Mouse (Mus musculus) midbrain, embryonic 10.5 days (tissue): Measurements from ENCODE around the gene Robo1. TPM values are rescaled to one million over a fixed set of nuclear protein-coding genes. Genes with fewer than 3 reads are reported as not detected.

Experiments used
- DNase-seq: peaks from one replicate; pipeline ENCODE4 v3.0.0-alpha.2; 2017; ENCODE audit warnings: low spot score
- H3K27ac ChIP-seq: fragments of 300-500 bp; sonication (generic); replicated peaks from 2 replicates; pipeline ENCODE4 v1.5.1; 2016; ENCODE audit warnings: mild to moderate bottlenecking
- H3K27me3 ChIP-seq: fragments of 300-500 bp; sonication (generic); 2 replicates; pipeline ENCODE4 v1.6.1; 2016; ENCODE audit warnings: low read depth, mild to moderate bottlenecking; ENCODE audit not compliant: poor library complexity, severe bottlenecking
- H3K36me3 ChIP-seq: fragments of 300-500 bp; sonication (generic); 2 replicates; pipeline ENCODE4 v1.6.1; 2016; ENCODE audit warnings: mild to moderate bottlenecking, moderate library complexity
- H3K4me1 ChIP-seq: fragments of 300-500 bp; sonication (generic); 2 replicates; pipeline ENCODE4 v1.6.1; 2016
- H3K4me3 ChIP-seq: fragments of 300-500 bp; sonication (generic); 2 replicates; pipeline ENCODE4 v1.5.1; 2016; ENCODE audit warnings: mild to moderate bottlenecking, moderate library complexity
- H3K9me3 ChIP-seq: fragments of 300-500 bp; sonication (generic); replicated peaks from 2 replicates; pipeline ENCODE4 v1.6.1; 2016; ENCODE audit warnings: mild to moderate bottlenecking
- WGBS: fragments of 180-500 bp; shearing (Covaris S2); methylation state at CpG from one replicate; pipeline ENCODE4 v1.1.7; 2016; 5-methylcytosine and 5-hydroxymethylcytosine counted together
- polyA plus RNA-seq: library from polyadenylated mRNA; unstranded; fragments of >200 nt; fragmentation: Nextera tagmentation; extraction: Ambion mirVana; gene quantifications from 2 replicates; pipeline ENCODE4 v1.2.1, GENCODE M21; 2016

The Robo1 gene
- polyA plus RNA-seq, 1 experiment from 2014 or later, result 28.1 TPM

GRCm38 (mm10) chr16:72924423-72925224, 616.5 kb downstream of the Robo1 start:
- Histone ChIP-seq H3K27ac (peak overlapping the region; percentile 59), H3K9me3 (no peaks in the 10 kb centered on the region), H3K36me3 (no peaks in the 10 kb centered on the region), H3K4me3 (peak overlapping the region; percentile 28), H3K27me3 (peaks cover 18% of the 10 kb centered on the region; the same call in 1 of the 2 replicates), H3K4me1 (peaks cover 45% of the 10 kb centered on the region)
- 29% methylated on average over 15 of the region's 15 CpGs for WGBS
- peak; percentile 53 for DNase-seq

- H3K27ac ChIP-seq, result 0 out of 2 replicates have a peak overlapping the region, but pooled peaks have one; percentile 3
- H3K27me3 ChIP-seq, result peaks cover 10% of the 10 kb centered on the region; the same call in 1 of the 2 replicates
- H3K4me3 ChIP-seq, result no peak overlapping the region
- DNase-seq, result no peak
- H3K4me1 ChIP-seq, result peaks cover 33% of the 10 kb centered on the region
- 69% methylated on average over 6 of the region's 6 CpGs for WGBS
- no peaks in the 10 kb centered on the region for H3K36me3 ChIP-seq
- no peaks in the 10 kb centered on the region for H3K9me3 ChIP-seq
These were observed 620.5 kb downstream of the Robo1 start for GRCm38 (mm10) chr16:72928525-72929122.

GRCm38 (mm10) chr16:72930871-72931270, 622.8 kb downstream of the Robo1 start:
- no peak overlapping the region for H3K27ac ChIP-seq
- no peaks in the 10 kb centered on the region for H3K9me3 ChIP-seq
- no peaks in the 10 kb centered on the region for H3K36me3 ChIP-seq
- H3K4me1 ChIP-seq, result peaks cover 15% of the 10 kb centered on the region
- H3K27me3 ChIP-seq, result peaks cover 6% of the 10 kb centered on the region; the same call in 1 of the 2 replicates
- no peak overlapping the region for H3K4me3 ChIP-seq
- WGBS, result 84% methylated on average over 4 of the region's 4 CpGs
- DNase-seq, result no peak

- Histone ChIP-seq H3K4me3 (no peak overlapping the region), H3K9me3 (no peaks in the 10 kb centered on the region), H3K27me3 (no peaks in the 10 kb centered on the region), H3K27ac (no peak overlapping the region), H3K36me3 (no peaks in the 10 kb centered on the region), H3K4me1 (peaks cover 6% of the 10 kb centered on the region; the same call in 1 of the 2 replicates)
- DNase-seq, result no peak
These were observed 626.8 kb downstream of the Robo1 start for GRCm38 (mm10) chr16:72934908-72935307.

- no peak for DNase-seq
- H3K27me3 ChIP-seq, result no peaks in the 10 kb centered on the region
- H3K4me3 ChIP-seq, result no peak overlapping the region
- no peaks in the 10 kb centered on the region for H3K36me3 ChIP-seq
- H3K4me1 ChIP-seq, result peaks cover 8% of the 10 kb centered on the region; the same call in 1 of the 2 replicates
- H3K9me3 ChIP-seq, result no peaks in the 10 kb centered on the region
- 73% methylated on average over 3 of the region's 3 CpGs for WGBS
- H3K27ac ChIP-seq, result no peak overlapping the region
These were observed 629.1 kb downstream of the Robo1 start for GRCm38 (mm10) chr16:72937183-72937582.

- WGBS, result 90% methylated on average over 3 of the region's 3 CpGs
- Histone ChIP-seq H3K4me3 (no peak overlapping the region), H3K4me1 (peaks cover 8% of the 10 kb centered on the region; the same call in 1 of the 2 replicates), H3K27me3 (no peaks in the 10 kb centered on the region), H3K9me3 (no peaks in the 10 kb centered on the region), H3K36me3 (no peaks in the 10 kb centered on the region), H3K27ac (no peak overlapping the region)
- no peak for DNase-seq
These were observed 631.8 kb downstream of the Robo1 start for GRCm38 (mm10) chr16:72939862-72940261.

GRCm38 (mm10) chr16:72940786-72941185, 632.7 kb downstream of the Robo1 start:
- H3K36me3 ChIP-seq, result no peaks in the 10 kb centered on the region
- H3K27me3 ChIP-seq, result no peaks in the 10 kb centered on the region
- WGBS, result 97% methylated on average over 8 of the region's 8 CpGs
- H3K27ac ChIP-seq, result no peak overlapping the region
- peaks cover 8% of the 10 kb centered on the region; the same call in 1 of the 2 replicates for H3K4me1 ChIP-seq
- H3K9me3 ChIP-seq, result no peaks in the 10 kb centered on the region
- no peak overlapping the region for H3K4me3 ChIP-seq
- no peak for DNase-seq

GRCm38 (mm10) chr16:72944403-72944802, 636.3 kb downstream of the Robo1 start:
- DNase-seq, result no peak
- peaks cover 5% of the 10 kb centered on the region; the same call in 1 of the 2 replicates for H3K4me1 ChIP-seq
- WGBS, result 98% methylated on average over 4 of the region's 4 CpGs
- no peaks in the 10 kb centered on the region for H3K27me3 ChIP-seq
- no peak overlapping the region for H3K4me3 ChIP-seq
- H3K9me3 ChIP-seq, result no peaks in the 10 kb centered on the region
- no peak overlapping the region for H3K27ac ChIP-seq
- no peaks in the 10 kb centered on the region for H3K36me3 ChIP-seq

- Histone ChIP-seq H3K9me3 (no peaks in the 10 kb centered on the region), H3K27me3 (no peaks in the 10 kb centered on the region), H3K27ac (no peak overlapping the region), H3K36me3 (no peaks in the 10 kb centered on the region), H3K4me1 (peaks cover 3% of the 10 kb centered on the region; the same call in 1 of the 2 replicates), H3K4me3 (no peak overlapping the region)
- DNase-seq, result no peak
- 72% methylated on average over 6 of the region's 6 CpGs for WGBS
These were observed 643.9 kb downstream of the Robo1 start for GRCm38 (mm10) chr16:72951969-72952368.

- 86% methylated on average over 11 of the region's 11 CpGs for WGBS
- Histone ChIP-seq H3K27ac (no peak overlapping the region), H3K9me3 (no peaks in the 10 kb centered on the region; the same call in 1 of the 2 replicates)
These were observed 651.1 kb downstream of the Robo1 start for GRCm38 (mm10) chr16:72959018-72959702.

GRCm38 (mm10) chr16:72959823-72960222, 651.7 kb downstream of the Robo1 start:
- Histone ChIP-seq H3K9me3 (no peaks in the 10 kb centered on the region; the same call in 1 of the 2 replicates), H3K4me1 (peaks cover 9% of the 10 kb centered on the region; the same call in 1 of the 2 replicates), H3K4me3 (no peak overlapping the region), H3K27me3 (no peaks in the 10 kb centered on the region), H3K36me3 (peaks cover 15% of the 10 kb centered on the region), H3K27ac (no peak overlapping the region)
- 90% methylated on average over 6 of the region's 6 CpGs for WGBS
- no peak for DNase-seq

More at GRCm38 (mm10) chr16:72959018-72959702, 651.1 kb downstream of the Robo1 start:
- no peak for DNase-seq
- H3K4me1 ChIP-seq, result peaks cover 9% of the 10 kb centered on the region; the same call in 1 of the 2 replicates
- no peaks in the 10 kb centered on the region for H3K27me3 ChIP-seq
- peaks cover 15% of the 10 kb centered on the region for H3K36me3 ChIP-seq
- H3K4me3 ChIP-seq, result no peak overlapping the region

- no peaks in the 10 kb centered on the region for H3K27me3 ChIP-seq
- DNase-seq, result no peak
- no peak overlapping the region for H3K4me3 ChIP-seq
- peaks cover 15% of the 10 kb centered on the region for H3K36me3 ChIP-seq
- H3K9me3 ChIP-seq, result no peaks in the 10 kb centered on the region; the same call in 1 of the 2 replicates
- 91% methylated on average over 3 of the region's 3 CpGs for WGBS
- H3K4me1 ChIP-seq, result peaks cover 8% of the 10 kb centered on the region; the same call in 1 of the 2 replicates
- H3K27ac ChIP-seq, result no peak overlapping the region
These were observed 655.7 kb downstream of the Robo1 start for GRCm38 (mm10) chr16:72963782-72964181.
